Mouse (Mus musculus) MN1 (cell line): ENCODE measurements around the gene Fat2.

Experiments used
- DNase-seq: peaks from one replicate; pipeline ENCODE4 v3.0.0-alpha.2; 2016; ENCODE audit warnings: low spot score

The Fat2 gene

DNA sequence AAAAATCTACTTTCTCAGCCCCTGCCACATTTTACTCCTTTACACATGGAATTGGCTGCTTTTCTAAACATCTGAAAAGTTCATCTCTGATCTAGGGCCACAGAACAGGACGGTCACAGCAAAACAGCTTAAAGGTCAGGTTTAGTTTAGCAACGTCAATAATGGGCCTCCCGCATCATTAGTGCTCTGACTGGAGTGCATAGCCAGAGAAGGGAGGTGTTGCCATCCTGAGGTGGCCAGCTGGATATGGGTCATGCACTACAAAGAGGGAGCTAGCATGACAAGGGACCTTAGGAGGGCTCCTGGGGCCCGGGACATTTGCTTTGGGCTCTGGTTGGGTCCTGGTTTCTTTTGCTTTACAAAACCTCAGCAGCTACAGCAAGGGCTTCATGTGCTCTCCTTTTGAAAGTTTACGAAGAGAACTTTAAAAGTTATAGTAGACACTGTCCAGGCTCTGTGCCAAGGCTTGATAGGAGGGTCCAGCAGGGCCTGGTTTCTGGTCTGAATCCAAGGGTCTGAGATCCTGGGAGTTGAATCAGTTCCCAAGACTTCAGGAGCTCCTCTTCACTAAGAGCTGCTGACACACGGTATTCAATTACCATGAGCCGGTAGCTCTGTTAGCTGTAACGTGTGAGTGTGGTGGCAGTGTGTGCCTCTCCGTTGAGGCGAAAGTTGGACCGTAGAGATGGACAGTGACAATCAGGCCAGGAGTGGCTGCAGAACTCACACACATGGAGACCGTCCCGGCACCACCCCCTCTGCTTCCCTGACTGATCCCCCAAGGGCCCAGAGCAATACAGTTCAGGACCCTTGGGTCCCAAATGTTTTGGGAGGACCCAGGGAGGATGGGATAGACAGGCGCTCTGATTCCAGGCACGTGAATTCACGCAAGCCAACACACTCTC is 6.2 kb downstream of the Fat2 start:
- DNase-seq, result no peak

DNA sequence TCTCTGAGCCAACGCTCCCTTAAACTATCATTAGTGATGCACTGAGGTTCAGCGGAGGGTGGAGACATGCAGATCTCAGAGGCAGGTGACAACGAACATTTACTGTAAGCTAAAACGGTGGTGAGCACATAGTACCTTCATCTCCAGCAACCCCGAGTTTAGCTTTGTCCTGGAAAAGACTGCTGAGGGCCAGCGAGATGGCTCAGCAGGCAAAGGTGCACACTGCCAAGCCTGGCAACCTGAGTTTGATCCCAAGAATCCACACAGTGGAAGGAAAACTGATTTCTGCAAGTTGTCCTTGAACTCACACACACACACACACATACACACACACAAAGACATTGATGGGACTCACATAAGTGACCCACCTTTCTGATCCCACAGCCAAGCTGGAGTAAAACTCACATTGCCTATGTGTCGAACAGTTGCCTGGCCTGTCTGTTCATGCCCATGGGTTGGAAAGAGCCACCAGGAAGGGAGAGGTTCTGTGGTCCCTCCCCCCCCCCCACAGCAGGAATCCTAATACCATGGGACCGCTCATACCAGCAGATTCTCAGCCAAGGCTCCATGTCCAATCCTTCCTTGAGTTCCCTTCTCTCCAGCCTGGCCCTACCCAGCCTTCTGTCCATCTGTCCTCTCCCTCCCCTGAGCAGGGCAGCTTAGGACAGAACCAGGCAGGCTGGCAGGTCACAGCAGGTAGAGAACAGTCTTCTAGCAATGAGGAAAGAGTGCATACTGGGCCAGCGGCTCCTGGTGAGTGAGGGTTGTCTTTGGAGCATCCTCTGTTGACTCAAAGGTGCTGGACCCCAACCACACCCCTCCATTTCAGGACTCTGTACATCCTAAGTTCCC is 8.6 kb downstream of the Fat2 start:
- DNase-seq, result no peak

DNA sequence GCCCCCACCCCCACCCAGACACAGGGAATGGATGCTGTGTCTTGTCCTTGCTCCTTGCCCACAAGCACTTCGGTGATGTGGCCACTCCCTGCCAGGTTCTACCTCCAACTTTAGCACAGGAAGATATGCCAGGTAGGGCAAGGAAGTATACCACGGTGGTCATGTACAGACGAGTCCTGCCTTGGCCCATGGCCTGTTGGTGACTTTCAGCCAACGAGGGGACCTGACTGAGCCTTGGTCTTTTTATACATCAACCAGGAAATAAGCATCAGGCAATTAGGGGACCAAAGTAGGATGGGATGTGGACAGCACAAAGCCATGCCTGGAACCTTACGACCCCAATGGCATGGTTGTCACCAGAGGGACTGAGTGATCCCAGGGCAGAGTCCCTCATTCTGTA is 9.3 kb downstream of the Fat2 start:
- no peak for DNase-seq

DNA sequence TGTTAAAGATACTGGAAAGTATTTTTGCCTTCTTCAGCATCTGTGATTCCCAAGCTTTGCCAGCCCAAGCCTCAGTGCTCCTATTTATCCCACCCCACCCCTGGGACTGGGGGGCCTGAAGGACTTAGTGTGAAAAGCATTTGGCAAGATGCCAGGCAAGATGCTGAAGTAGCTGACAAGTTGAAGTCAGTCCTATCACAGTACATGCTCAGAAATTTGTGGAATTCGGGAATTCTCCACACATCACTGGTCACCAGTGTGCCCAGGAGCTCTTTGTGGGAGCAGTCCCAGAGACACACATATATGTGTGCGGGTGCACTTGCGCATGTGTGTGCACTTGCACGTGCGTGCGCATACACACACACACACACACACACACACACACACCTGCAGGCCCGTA is 10.2 kb downstream of the Fat2 start:
- DNase-seq, result no peak

DNA sequence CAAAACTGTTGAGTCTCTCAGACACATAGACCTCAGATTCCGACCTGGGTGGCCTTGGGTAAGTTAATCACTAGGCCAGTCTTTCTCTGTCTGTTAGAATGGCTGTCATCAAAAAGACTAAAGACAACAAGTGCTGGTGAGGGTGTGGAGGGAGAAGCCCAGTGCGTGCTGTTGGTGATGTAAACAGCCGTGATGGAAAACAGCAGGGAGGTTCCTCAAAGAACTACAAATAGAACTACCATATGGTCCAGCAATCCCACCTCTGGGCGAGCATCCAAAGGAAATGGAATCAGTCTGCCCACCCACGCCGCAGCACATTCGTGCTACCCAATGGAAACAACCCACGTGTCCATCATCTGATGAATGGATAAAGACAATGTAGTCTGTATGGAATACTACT is 12.5 kb downstream of the Fat2 start:
- DNase-seq, result no peak

DNA sequence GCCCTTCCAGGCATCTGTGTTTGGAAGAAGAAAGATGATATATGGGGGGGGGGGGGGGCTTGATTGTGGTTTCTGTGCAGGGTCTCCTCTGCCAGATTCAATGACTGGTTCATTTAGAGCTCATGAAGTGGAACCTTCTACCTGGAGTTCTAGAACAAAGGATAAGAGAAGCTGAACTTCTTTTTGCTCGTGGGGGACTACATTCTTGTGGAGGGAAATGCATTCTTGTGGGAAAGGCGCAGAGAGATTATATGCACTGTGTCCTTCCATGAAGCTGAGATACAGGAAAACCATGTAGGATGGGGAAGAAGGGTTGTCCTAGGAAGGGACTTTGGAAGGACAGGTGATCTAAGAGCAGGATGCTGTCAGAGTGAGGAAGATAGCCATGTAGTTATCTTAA is 15.4 kb downstream of the Fat2 start:
- DNase-seq, result no peak

DNA sequence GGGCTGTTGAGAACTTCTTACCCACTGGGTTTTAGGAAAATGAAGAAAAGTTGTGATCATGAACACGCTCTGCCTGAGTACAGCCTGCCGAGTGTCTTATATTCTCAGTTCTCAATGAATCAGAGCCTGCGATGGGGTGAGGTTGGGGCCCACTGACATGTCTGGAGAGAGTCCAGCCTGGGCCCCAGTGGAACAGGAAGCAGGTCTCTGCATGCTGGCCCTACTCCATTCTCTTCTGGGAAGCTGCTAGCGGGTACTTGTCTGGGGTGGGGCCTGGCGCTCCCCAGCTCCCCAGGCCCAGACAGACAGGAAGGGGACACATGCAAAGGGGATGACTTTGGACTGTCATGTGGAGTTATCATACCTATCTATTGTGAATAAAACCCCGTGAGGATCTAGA is 20.4 kb downstream of the Fat2 start:
- DNase-seq, result no peak

DNA sequence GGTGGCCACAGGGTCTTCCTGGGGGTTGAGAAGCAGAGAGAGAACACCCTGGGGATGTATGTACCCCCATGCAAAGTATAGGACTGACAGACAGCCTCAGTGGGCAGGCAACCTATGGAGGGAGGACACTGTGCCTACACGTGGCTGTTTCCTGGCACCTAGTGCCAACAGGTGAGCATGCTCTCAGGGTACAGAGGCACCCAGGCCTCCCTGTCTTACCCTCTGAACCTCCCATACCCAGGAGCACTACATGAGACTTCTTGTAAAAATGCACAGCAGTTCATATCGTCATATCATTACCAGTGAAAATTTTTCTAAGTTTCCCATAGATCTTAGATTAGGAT is 21.7 kb downstream of the Fat2 start:
- DNase-seq, result no peak

DNA sequence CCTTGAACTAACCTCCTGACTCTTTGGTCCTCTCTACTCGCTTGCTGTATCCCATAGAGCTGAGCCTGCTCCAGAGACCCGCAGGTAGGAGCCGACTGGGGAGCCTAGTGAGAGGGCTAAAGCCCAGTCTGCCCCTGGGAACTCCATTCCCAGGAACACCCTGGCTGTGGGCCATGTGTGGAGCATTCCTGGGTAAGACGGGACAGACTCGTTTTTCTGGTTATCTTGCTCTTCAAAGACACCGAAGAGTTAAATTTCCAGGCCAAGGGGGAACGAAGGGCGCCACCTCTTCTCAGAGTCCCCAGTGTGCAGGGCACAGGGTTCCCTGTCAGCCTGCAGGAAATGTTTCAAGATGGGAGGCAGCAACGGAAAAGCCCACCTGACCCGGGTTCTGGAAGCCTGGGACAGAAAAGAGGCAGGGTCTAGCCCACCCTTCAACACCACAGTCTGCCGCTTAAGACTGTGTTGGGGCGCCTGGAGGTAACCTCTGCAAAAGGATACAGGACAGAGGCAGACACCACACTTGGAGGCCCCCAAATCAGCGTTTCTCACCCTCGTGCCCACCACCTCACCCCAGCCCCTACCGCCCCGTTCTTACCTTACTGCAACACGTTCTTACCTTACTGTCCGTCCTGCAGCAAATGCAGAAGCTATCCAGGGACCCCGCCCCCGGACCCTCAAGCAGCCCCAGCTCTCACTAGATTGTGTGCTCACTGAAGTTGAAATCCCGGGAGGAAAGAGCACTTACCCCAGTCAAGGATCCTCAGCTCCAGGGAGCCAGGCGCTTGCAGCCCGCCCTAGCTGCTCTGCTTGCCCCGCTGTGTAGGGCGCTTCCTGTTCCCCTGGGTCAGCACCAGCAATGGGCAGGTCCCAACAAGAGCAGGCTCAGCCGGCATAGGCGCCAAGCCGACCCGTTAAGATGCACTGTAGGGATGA is 22.3 kb downstream of the Fat2 start:
- no peak for DNase-seq

DNA sequence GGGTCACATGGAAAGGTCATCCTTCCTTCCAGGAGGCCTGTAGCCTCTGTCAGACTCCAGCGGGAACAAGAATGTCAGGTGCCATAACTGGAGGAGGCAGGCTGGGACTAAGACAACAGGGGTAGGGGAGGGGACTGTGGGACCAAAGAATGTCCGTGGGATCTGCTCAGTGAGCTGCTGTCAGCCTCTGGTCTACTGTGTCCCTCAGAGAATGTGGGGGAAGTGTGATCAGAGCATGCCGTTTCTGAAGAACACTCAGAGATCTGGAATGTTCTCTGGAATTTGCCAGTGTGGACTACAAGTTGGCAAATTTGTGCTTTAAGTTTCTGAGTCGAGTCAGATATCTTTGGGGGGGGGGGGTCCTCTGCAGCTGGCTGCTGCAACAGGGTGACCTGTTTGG is 34.0 kb downstream of the Fat2 start:
- no peak for DNase-seq

DNA sequence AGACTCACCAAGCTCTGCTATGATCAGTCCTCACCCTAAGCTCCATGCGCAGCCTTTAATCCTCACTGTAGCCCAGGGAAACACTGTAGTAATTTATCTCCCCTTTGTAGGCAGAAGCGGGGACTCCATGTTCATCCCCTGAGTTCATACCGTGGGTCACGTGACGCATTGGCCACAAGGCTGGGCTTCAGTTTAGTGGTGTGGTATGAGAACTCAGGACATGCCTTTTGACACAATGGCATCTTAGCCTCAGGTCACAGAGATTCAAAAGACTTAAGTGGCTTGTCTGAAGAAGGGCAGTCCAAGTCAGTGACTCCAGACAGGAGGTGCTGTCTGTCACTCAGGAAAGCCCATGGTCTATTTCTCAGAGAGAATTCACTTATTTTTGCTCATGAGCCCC is 43.2 kb downstream of the Fat2 start:
- no peak for DNase-seq

DNA sequence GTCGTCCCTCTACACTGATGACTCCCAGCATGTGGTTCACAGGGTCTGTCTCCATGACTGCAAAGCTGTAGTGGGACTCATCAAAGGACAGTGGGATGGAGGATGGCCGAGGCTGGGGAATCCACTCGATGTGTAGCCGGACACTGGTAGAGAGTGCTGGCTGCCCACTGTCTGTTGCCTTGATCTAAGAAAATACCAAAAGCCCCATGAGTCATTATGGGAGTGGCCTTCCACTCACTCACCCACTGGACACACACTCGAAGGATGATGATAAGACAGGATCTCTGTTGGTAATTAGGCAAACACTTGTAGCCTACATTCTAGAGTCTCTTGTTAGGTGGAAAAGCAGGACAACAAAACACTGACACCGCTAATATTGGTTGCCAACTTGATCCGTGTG is 44.5 kb downstream of the Fat2 start:
- no peak for DNase-seq

DNA sequence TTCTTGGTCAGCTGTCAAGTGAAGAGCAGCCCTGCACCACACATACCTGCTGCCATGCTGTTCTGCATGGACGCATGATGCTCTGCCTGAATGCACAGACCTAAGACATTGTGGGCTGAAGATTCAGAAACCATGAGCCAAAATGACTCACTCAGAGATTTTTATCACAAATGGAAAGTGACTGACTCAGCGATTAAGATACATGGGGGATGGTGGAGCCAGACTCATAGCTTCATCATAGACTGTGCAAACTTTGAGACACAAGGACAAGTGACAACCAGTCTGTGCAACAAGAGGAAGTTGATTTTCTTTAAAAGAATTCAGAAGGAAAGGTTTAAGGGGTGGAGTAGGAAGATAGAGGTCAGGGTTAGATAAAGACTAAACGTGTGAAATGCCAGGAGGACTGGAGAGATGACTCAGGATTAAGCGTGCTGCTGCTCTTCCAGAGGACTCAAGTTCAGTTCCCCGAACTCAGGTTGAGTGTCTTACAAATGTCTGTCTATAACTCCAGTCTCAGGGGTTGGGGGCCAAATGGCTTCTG is 46.4 kb downstream of the Fat2 start:
- no peak for DNase-seq

DNA sequence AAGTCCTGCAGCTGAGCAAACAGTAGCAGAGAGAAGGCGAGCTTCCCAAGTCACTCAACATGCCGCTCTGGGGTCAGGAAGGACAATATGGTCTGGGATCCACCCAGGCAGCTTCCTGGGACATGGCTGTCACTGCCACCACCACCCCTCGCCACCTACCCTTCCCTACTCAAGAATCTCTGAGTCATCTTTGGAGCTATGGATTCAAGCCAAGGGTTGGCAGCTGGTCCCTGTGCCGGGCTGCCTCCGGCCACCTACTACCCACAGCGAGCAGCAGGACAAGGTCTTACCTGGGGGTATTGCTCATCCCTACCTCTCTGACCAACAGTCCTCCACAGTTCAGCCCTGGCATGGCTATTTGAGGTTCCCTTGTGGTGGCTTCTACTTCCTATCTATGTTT is 61.6 kb downstream of the Fat2 start:
- no peak for DNase-seq

DNA sequence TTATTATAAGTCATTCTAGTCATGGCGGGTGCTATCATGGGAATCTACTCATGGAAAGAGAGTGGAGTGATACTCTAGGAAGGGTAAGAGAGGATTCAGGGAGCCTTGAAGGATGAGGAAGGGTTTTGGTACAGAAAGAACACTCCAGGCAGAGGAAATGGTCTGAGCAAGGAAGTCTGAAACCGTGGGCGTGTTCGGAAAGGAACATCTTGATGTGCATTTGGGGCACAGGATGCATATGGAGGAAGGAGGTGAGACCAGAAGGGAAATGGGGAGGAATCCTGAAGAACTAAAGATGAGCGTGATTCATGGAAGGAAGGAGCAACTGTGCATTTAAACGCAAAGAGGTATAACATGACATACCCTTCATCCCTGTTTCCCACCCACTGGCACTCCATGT is 67.8 kb downstream of the Fat2 start:
- DNase-seq, result no peak

DNA sequence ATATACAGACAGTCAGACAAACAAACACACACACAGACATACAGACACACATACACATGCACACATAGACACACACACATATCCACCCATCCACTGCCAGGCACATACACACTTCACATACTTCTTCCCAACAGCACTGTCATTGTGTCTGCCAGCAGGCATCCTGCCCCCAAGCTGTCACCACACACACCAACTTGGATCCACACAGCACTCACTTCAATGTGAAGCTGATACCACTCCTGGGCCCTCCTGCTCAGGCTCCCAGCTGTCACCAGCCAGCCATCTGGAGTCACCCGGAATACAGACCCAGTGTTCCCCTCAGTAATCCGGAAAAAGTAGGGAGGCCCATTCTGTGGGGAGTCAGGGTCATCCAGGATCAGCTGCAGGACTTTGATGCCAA is 70.7 kb downstream of the Fat2 start:
- no peak for DNase-seq

DNA sequence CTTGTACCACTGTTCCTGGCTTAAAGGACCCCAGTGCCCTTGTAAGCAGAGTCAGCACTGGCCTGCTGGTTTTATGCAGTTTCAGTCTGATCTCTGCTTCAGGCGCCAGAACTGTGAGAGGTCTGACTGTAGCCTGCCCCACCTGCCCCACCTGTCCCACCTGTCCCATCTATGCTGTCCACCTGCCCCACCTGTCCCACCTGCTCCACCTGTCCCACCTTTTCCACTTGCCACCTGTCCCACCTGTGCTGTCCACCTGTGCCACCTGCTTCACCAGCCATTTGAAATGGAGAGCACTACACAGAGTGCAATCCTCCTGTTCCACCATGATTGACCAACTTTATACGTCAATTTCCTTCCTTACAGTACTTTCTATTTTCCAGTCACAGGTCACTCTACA is 72.0 kb downstream of the Fat2 start:
- no peak for DNase-seq

DNA sequence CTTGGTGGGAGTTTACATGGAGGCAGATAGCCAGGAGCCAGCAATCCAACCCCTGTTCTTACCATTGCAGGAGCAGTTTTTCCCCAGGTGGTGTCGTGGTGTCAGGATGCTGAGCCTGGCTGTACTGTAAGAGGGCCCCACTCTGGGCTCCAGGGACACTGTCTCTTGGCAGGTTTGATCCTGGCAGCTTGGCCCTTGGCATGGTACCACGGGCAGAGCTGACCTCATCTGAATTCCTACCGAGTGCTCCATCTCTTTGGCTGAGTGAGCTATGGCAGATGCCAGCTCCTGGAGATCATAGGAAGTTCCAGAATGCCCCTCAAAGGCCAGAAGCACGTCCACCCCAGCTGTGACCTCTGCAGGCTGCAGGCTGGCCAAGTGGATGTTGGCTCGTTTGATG is 74.4 kb downstream of the Fat2 start:
- DNase-seq, result no peak

DNA sequence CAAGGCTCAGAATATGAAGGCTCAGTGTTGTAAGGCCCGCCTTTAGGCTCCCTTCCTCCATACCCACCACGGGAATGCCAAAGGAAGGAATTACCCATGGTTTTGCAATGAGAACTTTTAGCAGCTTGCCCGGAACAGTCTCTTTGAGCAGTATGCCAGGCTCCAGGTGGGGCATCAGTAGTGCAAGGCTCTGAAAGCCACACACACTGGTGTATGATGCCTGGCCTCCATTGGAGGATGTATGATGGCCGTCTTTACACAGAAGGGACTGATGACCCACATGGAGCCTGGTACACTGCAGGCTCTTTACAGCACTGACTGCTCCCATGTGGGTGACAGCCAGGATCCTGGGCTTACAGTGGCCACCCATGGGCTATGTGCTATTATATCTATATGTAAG is 75.3 kb downstream of the Fat2 start:
- DNase-seq, result no peak

DNA sequence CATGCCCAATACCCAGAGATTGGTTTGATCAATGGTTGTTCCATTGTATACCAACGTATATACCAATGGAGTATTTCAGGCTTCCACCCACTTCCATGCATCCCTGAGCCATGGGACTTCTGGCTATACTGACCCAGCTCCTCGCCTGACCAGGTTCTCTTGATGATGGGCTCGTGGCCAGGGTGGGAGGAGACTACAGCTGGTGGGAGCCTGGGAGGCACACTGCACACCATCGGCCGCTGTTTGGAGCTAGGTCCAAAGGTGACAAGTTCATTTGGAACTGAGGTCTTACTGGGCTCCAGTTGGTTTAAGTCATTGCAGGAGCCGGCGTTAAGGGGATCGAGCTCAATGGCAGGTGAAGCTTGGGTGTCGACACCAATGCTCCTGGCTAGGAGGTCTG is 83.0 kb downstream of the Fat2 start:
- DNase-seq, result no peak

DNA sequence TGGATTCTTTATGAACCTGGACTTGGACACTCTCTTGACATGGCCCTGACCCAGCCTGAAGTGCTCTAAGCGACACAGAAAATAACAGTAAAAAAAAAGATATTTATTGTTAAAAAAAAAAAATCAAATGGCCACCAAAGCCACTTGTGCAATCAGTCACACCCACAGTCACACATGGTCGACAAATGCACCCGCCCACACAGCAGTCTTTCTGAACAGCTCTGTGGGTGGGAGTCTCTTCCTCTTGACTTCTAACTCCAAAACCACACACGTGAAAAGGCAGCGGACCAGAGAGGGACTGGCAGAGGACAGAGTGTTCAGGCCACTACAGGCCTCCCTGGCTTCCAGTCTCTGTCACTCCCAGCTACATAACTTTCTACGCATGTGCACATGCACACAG is 85.8 kb downstream of the Fat2 start:
- no peak for DNase-seq

DNA sequence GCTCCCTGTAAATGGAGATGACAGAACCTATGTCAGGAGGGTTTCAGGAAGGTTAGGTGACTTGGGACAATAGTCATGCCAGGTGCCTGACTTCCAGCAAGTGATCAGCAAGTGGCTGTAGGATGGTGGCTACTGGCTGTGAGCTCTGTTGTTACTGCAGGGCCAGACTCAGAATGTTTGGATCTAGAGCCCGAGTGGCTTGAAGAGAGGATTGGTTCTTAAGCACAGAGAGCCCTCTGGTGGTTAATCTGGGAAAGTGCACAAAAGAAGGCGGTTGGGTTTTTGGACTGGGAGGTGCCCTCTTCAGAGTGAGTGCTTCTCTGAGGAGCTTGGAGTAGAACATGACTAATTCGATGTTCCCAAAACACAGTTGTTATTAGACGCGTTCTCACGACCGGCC is 95.8 kb downstream of the Fat2 start:
- DNase-seq, result peak; percentile 89
